Mouse (Mus musculus) spleen, postnatal 10 days (tissue): ENCODE results near the gene Ctsl.
A peak's percentile ranks its signal among the peaks of the same experiment; 100 is the strongest.

Experiments used
- DNase-seq, 2 experiments: peaks; one replicate each; pipeline ENCODE4 v3.0.0; 2021 to 2022; ENCODE audit warnings: low spot score in 2 of 2

The Ctsl gene

GRCm38 (mm10) chr13:64373695-64374094 lies 3.0 kb upstream of the Ctsl start:
- DNase-seq = no peak

- DNase-seq = no peak
These were observed 901 bp downstream of the Ctsl start for GRCm38 (mm10) chr13:64369805-64370172.

- DNase-seq = no peak
These were observed 2.1 kb downstream of the Ctsl start for GRCm38 (mm10) chr13:64368596-64368995.

GRCm38 (mm10) chr13:64367615-64368014 lies 3.1 kb downstream of the Ctsl start:
- no peak for DNase-seq

GRCm38 (mm10) chr13:64365326-64365725 lies 5.4 kb downstream of the Ctsl start:
- no peak for DNase-seq

GRCm38 (mm10) chr13:64364258-64364657 lies 6.4 kb downstream of the Ctsl start:
- DNase-seq = peak in 1 of 2 experiments; percentile 69

GRCm38 (mm10) chr13:64362139-64362538 lies 8.6 kb downstream of the Ctsl start:
- no peak for DNase-seq

- DNase-seq = no peak
These were observed 9.7 kb downstream of the Ctsl start for GRCm38 (mm10) chr13:64361020-64361419.

- DNase-seq = no peak
These were observed 11.0 kb downstream of the Ctsl start for GRCm38 (mm10) chr13:64359702-64360101.

- no peak for DNase-seq
These were observed 12.2 kb downstream of the Ctsl start for GRCm38 (mm10) chr13:64358476-64358875.

- no peak for DNase-seq
These were observed 13.3 kb downstream of the Ctsl start for GRCm38 (mm10) chr13:64357389-64357788.

GRCm38 (mm10) chr13:64349474-64349873 lies 21.2 kb downstream of the Ctsl start:
- DNase-seq = no peak

GRCm38 (mm10) chr13:64344082-64344501 lies 26.6 kb downstream of the Ctsl start:
- DNase-seq = no peak

- no peak for DNase-seq
These were observed 27.1 kb downstream of the Ctsl start for GRCm38 (mm10) chr13:64343598-64343997.

GRCm38 (mm10) chr13:64335546-64336132 lies 35.1 kb downstream of the Ctsl start:
- DNase-seq = no peak

GRCm38 (mm10) chr13:64333102-64333501 lies 37.6 kb downstream of the Ctsl start:
- DNase-seq = no peak

GRCm38 (mm10) chr13:64332321-64332720 lies 38.4 kb downstream of the Ctsl start:
- no peak for DNase-seq

GRCm38 (mm10) chr13:64322561-64323281 lies 48.0 kb downstream of the Ctsl start:
- no peak for DNase-seq

- DNase-seq = no peak
These were observed 50.4 kb downstream of the Ctsl start for GRCm38 (mm10) chr13:64320334-64320733.

GRCm38 (mm10) chr13:64319782-64320181 lies 50.9 kb downstream of the Ctsl start:
- DNase-seq = no peak

- DNase-seq = no peak
These were observed 52.3 kb downstream of the Ctsl start for GRCm38 (mm10) chr13:64318355-64318754.

GRCm38 (mm10) chr13:64315483-64316050 lies 55.1 kb downstream of the Ctsl start:
- DNase-seq = no peak

- no peak for DNase-seq
These were observed 56.6 kb downstream of the Ctsl start for GRCm38 (mm10) chr13:64314041-64314440.
